Mouse (Mus musculus): Measurements from ENCODE around the gene Dync1i1.

GRCm38 (mm10) chr6:6070015-6070414 is 344.6 kb downstream of the Dync1i1 start:
- no peak for TF ChIP-seq MAX (IDR thresholded peaks at IDR 0.05; ENCODE audit: low read depth)
- no peak for TF ChIP-seq CEBPB (IDR thresholded peaks at IDR 0.05; ENCODE audit: insufficient read depth, poor library complexity, severe bottlenecking)
- TF ChIP-seq E2F4 (IDR thresholded peaks at IDR 0.05; ENCODE audit: insufficient read depth): no peak
- no peak for TF ChIP-seq MYOG (IDR thresholded peaks at IDR 0.05; ENCODE audit: control insufficient read depth in 1 of 3, insufficient read depth in 1 of 3, insufficient read length in 2 of 3, low read depth in 2 of 3)
- no peak for TF ChIP-seq REST (IDR thresholded peaks at IDR 0.05; ENCODE audit: insufficient read depth, insufficient read length)
- no peak for TF ChIP-seq POLR2AphosphoS2 (IDR thresholded peaks at IDR 0.05; ENCODE audit: insufficient read length, low read depth)
- no peak for TF ChIP-seq POLR2A (IDR thresholded peaks at IDR 0.05; ENCODE audit: insufficient read length, low read depth)
- no peak for TF ChIP-seq TCF12 (IDR thresholded peaks at IDR 0.05; ENCODE audit: insufficient read depth, poor library complexity, severe bottlenecking)
- TF ChIP-seq SRF (IDR thresholded peaks at IDR 0.05; ENCODE audit: control insufficient read depth, insufficient read length, low read depth): no peak
